Mouse (Mus musculus): ENCODE data around the gene Gng13. TPM values are rescaled to one million over a fixed set of nuclear protein-coding genes. Genes with fewer than 3 reads are reported as not detected.
"Not testable (repeated sequence)": the region's sequence is repeated elsewhere in the genome, so short reads cannot be mapped to it uniquely, and the experiment has no call there.

The Gng13 gene
- polyA plus RNA-seq, 1 experiment from 2014 or later = 8.0 TPM

- Histone ChIP-seq H3K27me3 (replicated peaks) (no peaks in the 10 kb centered on the region), H3K4me3 (replicated peaks) (no peak overlapping the region), H3K4me1 (no peaks in the 10 kb centered on the region), H3K27ac (replicated peaks) (no peak overlapping the region), H3K9me3 (replicated peaks) (no peaks in the 10 kb centered on the region), H3K4me2 (no peak overlapping the region), H3K9ac (replicated peaks) (no peak overlapping the region), H3K36me3 (peaks cover 5% of the 10 kb centered on the region; the same call in 1 of the 2 replicates)
- no peak for ATAC-seq (ENCODE audit: low FRiP score)
- 73% methylated on average over 5 of the region's 5 CpGs for WGBS
These were observed 18.3 kb downstream of the Gng13 start for GRCm38 (mm10) chr17:25735246-25735645.

GRCm38 (mm10) chr17:25735745-25736144 lies 18.8 kb downstream of the Gng13 start, which contains the start of gene Mslnl:
Gene Mslnl, plus strand, starts transcription at chr17:25736042.
- ATAC-seq (ENCODE audit: low FRiP score) = no peak
- Histone ChIP-seq H3K27ac (replicated peaks) (no peak within 1 kb of the TSS), H3K4me2 (no peak within 1 kb of the TSS), H3K27me3 (replicated peaks) (no peaks in the 10 kb centered on the region), H3K9me3 (replicated peaks) (no peaks in the 10 kb centered on the region), H3K9ac (replicated peaks) (no peak within 1 kb of the TSS), H3K36me3 (no peaks in the 10 kb centered on the region), H3K4me3 (replicated peaks) (no peak within 1 kb of the TSS), H3K4me1 (no peaks in the 10 kb centered on the region)
- 82% methylated on average over 3 of the region's 3 CpGs for WGBS

- no peak for ATAC-seq (ENCODE audit: low FRiP score)
- WGBS = 88% methylated on average over 7 of the region's 7 CpGs
These were observed 21.9 kb downstream of the Gng13 start for GRCm38 (mm10) chr17:25738861-25739260.

GRCm38 (mm10) chr17:25741471-25741870 lies 24.5 kb downstream of the Gng13 start:
- H3K9ac ChIP-seq (replicated peaks); H3K4me3 ChIP-seq (replicated peaks); H3K27ac ChIP-seq (replicated peaks); H3K4me1 ChIP-seq; H3K4me2 ChIP-seq; H3K9me3 ChIP-seq (replicated peaks); H3K36me3 ChIP-seq; H3K27me3 ChIP-seq (replicated peaks); ATAC-seq (ENCODE audit: low FRiP score): not testable (repeated sequence)
- 78% methylated on average over 12 of the region's 12 CpGs for WGBS

More at GRCm38 (mm10) chr17:25738861-25739260, 21.9 kb downstream of the Gng13 start:
- H3K4me2 ChIP-seq = no peak overlapping the region
- no peak overlapping the region for H3K9ac ChIP-seq (replicated peaks)
- no peaks in the 10 kb centered on the region for H3K36me3 ChIP-seq
- no peak overlapping the region for H3K4me3 ChIP-seq (replicated peaks)
- no peaks in the 10 kb centered on the region for H3K27me3 ChIP-seq (replicated peaks)
- H3K4me1 ChIP-seq = no peaks in the 10 kb centered on the region
- no peaks in the 10 kb centered on the region for H3K9me3 ChIP-seq (replicated peaks)
- H3K27ac ChIP-seq (replicated peaks) = no peak overlapping the region

GRCm38 (mm10) chr17:25743831-25744230 lies 26.9 kb downstream of the Gng13 start:
- WGBS = 93% methylated on average over 9 of the region's 9 CpGs
- H3K36me3 ChIP-seq = no peaks in the 10 kb centered on the region
- H3K9ac ChIP-seq (replicated peaks) = no peak overlapping the region

GRCm38 (mm10) chr17:25744311-25744710 lies 27.3 kb downstream of the Gng13 start:
- Histone ChIP-seq H3K9ac (replicated peaks) (no peak overlapping the region), H3K4me2 (no peak overlapping the region), H3K4me1 (no peaks in the 10 kb centered on the region), H3K27ac (replicated peaks) (no peak overlapping the region), H3K9me3 (replicated peaks) (no peaks in the 10 kb centered on the region), H3K36me3 (no peaks in the 10 kb centered on the region), H3K27me3 (replicated peaks) (no peaks in the 10 kb centered on the region), H3K4me3 (replicated peaks) (no peak overlapping the region)
- WGBS = 76% methylated on average over 10 of the region's 10 CpGs
- no peak for ATAC-seq (ENCODE audit: low FRiP score)

More at GRCm38 (mm10) chr17:25743831-25744230, 26.9 kb downstream of the Gng13 start:
- no peaks in the 10 kb centered on the region for H3K27me3 ChIP-seq (replicated peaks)
- H3K4me3 ChIP-seq (replicated peaks) = no peak overlapping the region
- H3K4me1 ChIP-seq = no peaks in the 10 kb centered on the region
- no peak for ATAC-seq (ENCODE audit: low FRiP score)
- H3K27ac ChIP-seq (replicated peaks) = no peak overlapping the region
- no peak overlapping the region for H3K4me2 ChIP-seq
- no peaks in the 10 kb centered on the region for H3K9me3 ChIP-seq (replicated peaks)

GRCm38 (mm10) chr17:25748238-25748637 lies 31.3 kb downstream of the Gng13 start:
- no peak for ATAC-seq (ENCODE audit: low FRiP score)
- Histone ChIP-seq H3K4me3 (replicated peaks) (no peak overlapping the region), H3K9me3 (replicated peaks) (no peaks in the 10 kb centered on the region), H3K27me3 (replicated peaks) (no peaks in the 10 kb centered on the region), H3K36me3 (no peaks in the 10 kb centered on the region), H3K27ac (replicated peaks) (no peak overlapping the region), H3K4me1 (peaks cover 6% of the 10 kb centered on the region), H3K4me2 (no peak overlapping the region), H3K9ac (replicated peaks) (no peak overlapping the region)
- WGBS = 97% methylated on average over 4 of the region's 4 CpGs

GRCm38 (mm10) chr17:25749314-25749713 lies 32.3 kb downstream of the Gng13 start:
- peaks cover 6% of the 10 kb centered on the region for H3K4me1 ChIP-seq
- H3K9ac ChIP-seq (replicated peaks) = no peak overlapping the region
- WGBS = 87% methylated on average over 6 of the region's 6 CpGs
- no peaks in the 10 kb centered on the region for H3K9me3 ChIP-seq (replicated peaks)
- no peak for ATAC-seq (ENCODE audit: low FRiP score)
- no peaks in the 10 kb centered on the region for H3K36me3 ChIP-seq
- H3K4me2 ChIP-seq = no peak overlapping the region
- H3K27me3 ChIP-seq (replicated peaks) = no peaks in the 10 kb centered on the region
- H3K4me3 ChIP-seq (replicated peaks) = no peak overlapping the region
- no peak overlapping the region for H3K27ac ChIP-seq (replicated peaks)

- Histone ChIP-seq H3K27ac (replicated peaks) (no peak overlapping the region), H3K36me3 (no peaks in the 10 kb centered on the region), H3K9ac (replicated peaks) (no peak overlapping the region), H3K4me2 (no peak overlapping the region), H3K9me3 (replicated peaks) (no peaks in the 10 kb centered on the region), H3K4me3 (replicated peaks) (no peak overlapping the region), H3K27me3 (replicated peaks) (no peaks in the 10 kb centered on the region), H3K4me1 (peaks cover 6% of the 10 kb centered on the region)
- whole genome bisulfite sequencing = 47% methylated on average over 5 of the region's 5 CpGs
- no peak for ATAC-seq (ENCODE audit: low FRiP score)
These were observed 34.5 kb downstream of the Gng13 start for GRCm38 (mm10) chr17:25751446-25751845.

- no peak within 1 kb of the TSS for H3K9ac ChIP-seq (replicated peaks)
- 87% methylated on average over 9 of the region's 9 CpGs for WGBS
- peaks cover 6% of the 10 kb centered on the region for H3K4me1 ChIP-seq
- no peak within 1 kb of the TSS for H3K4me3 ChIP-seq (replicated peaks)
- no peaks in the 10 kb centered on the region for H3K27me3 ChIP-seq (replicated peaks)
- ATAC-seq (ENCODE audit: low FRiP score) = no peak
- no peak within 1 kb of the TSS for H3K27ac ChIP-seq (replicated peaks)
- H3K4me2 ChIP-seq = no peak within 1 kb of the TSS
- no peaks in the 10 kb centered on the region for H3K36me3 ChIP-seq
- H3K9me3 ChIP-seq (replicated peaks) = no peaks in the 10 kb centered on the region
These were observed 37.3 kb downstream of the Gng13 start, which contains the start of gene Msln for GRCm38 (mm10) chr17:25754241-25754640. Gene Msln, minus strand, starts transcription at chr17:25754378.

GRCm38 (mm10) chr17:25755086-25755485 lies 38.1 kb downstream of the Gng13 start:
- peaks cover 6% of the 10 kb centered on the region for H3K4me1 ChIP-seq
- no peak overlapping the region for H3K9ac ChIP-seq (replicated peaks)
- no peak for ATAC-seq (ENCODE audit: low FRiP score)
- H3K4me2 ChIP-seq = no peak overlapping the region
- H3K9me3 ChIP-seq (replicated peaks) = no peaks in the 10 kb centered on the region
- no peaks in the 10 kb centered on the region for H3K36me3 ChIP-seq
- H3K4me3 ChIP-seq (replicated peaks) = no peak overlapping the region
- H3K27me3 ChIP-seq (replicated peaks) = no peaks in the 10 kb centered on the region
- WGBS = 79% methylated on average over 4 of the region's 4 CpGs
- H3K27ac ChIP-seq (replicated peaks) = no peak overlapping the region

GRCm38 (mm10) chr17:25755627-25756377 lies 38.8 kb downstream of the Gng13 start:
- no peak for ATAC-seq (ENCODE audit: low FRiP score)
- no peak overlapping the region for H3K9ac ChIP-seq (replicated peaks)

More at GRCm38 (mm10) chr17:25755627-25756377, 38.8 kb downstream of the Gng13 start:
- H3K4me1 ChIP-seq = peaks cover 6% of the 10 kb centered on the region
- no peak overlapping the region for H3K4me2 ChIP-seq
- H3K36me3 ChIP-seq = no peaks in the 10 kb centered on the region
- no peak overlapping the region for H3K4me3 ChIP-seq (replicated peaks)
- H3K9me3 ChIP-seq (replicated peaks) = no peaks in the 10 kb centered on the region
- H3K27me3 ChIP-seq (replicated peaks) = no peaks in the 10 kb centered on the region
- WGBS = 61% methylated on average over 4 of the region's 4 CpGs
- H3K27ac ChIP-seq (replicated peaks) = no peak overlapping the region
